Mouse (Mus musculus): ENCODE data around the gene Gm8439. TPM values are rescaled to one million over a fixed set of nuclear protein-coding genes. Genes with fewer than 3 reads are reported as not detected.

Gm8439 gene
- polyA plus RNA-seq, 1 experiment from 2014 or later: not detected

DNA sequence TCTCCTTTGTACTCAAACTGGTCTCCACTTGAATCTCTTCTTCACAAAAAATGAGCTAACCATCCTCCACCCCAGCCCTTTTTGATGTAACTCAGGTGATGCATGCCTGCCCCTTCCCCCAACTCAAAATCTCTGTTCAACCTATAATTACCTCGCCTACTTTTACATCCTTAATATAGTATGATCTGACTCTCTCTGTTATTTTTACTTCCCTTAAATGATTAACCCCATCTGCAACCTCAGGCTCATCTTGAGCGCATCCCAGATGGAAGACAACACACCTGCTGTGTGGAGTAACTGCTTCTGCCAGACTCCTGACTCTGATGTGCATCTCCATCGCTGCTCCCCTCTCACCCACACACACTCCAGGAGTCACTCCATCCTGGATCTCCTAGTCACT, 14.1 kb downstream of the Gm8439 start:
- Histone ChIP-seq H3K4me1 (ENCODE audit: insufficient read depth, low read length) (no peaks in the 10 kb centered on the region; the same call in 1 of the 2 replicates), H3K4me3 (ENCODE audit: low read length) (no peak overlapping the region), H3K4me2 (replicated peaks; ENCODE audit: low read depth, low read length) (no peak overlapping the region), H3K27me3 (ENCODE audit: insufficient read depth, low read length) (no peaks in the 10 kb centered on the region), H3K27ac (ENCODE audit: low read length) (no peak overlapping the region), H3K36me3 (ENCODE audit: insufficient read depth, low read length) (no peaks in the 10 kb centered on the region), H3K9ac (replicated peaks; ENCODE audit: low read length) (no peak overlapping the region), H3K9me3 (ENCODE audit: low read length) (no peaks in the 10 kb centered on the region)
- no peak for ATAC-seq (ENCODE audit: low FRiP score, low TSS enrichment)
- 74% methylated on average over 3 of the region's 3 CpGs for WGBS

DNA sequence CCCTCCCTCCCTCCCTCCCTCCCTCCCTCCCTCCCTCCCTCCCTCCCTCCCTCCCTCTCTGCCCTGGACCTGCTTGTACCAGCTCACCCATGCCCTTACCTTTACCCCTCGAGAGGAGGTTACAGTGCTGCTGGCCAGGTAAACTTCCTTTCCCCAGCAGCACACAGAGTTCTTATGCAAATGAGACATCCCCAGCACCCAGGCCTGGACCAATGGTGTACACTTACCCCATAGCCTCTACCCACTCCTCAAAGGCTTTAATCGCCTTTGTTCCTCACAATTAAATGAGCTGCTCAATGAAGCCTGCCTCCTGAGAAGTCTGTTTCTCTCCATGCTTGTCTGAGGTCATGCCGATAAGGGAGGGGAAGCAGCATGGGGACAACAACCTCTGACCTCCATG, 18.4 kb downstream of the Gm8439 start:
- Histone ChIP-seq H3K4me3 (ENCODE audit: low read length) (no peak overlapping the region), H3K27ac (ENCODE audit: low read length) (peak overlapping the region; percentile 68; the same call in 1 of the 2 replicates), H3K9me3 (ENCODE audit: low read length) (no peaks in the 10 kb centered on the region), H3K27me3 (ENCODE audit: insufficient read depth, low read length) (no peaks in the 10 kb centered on the region), H3K4me2 (replicated peaks; ENCODE audit: low read depth, low read length) (no peak overlapping the region), H3K36me3 (ENCODE audit: insufficient read depth, low read length) (no peaks in the 10 kb centered on the region), H3K4me1 (ENCODE audit: insufficient read depth, low read length) (no peaks in the 10 kb centered on the region), H3K9ac (replicated peaks; ENCODE audit: low read length) (no peak overlapping the region)
- ATAC-seq (ENCODE audit: low FRiP score, low TSS enrichment): peak; percentile 89
- WGBS: 25% methylated on average over 2 of the region's 3 CpGs

DNA sequence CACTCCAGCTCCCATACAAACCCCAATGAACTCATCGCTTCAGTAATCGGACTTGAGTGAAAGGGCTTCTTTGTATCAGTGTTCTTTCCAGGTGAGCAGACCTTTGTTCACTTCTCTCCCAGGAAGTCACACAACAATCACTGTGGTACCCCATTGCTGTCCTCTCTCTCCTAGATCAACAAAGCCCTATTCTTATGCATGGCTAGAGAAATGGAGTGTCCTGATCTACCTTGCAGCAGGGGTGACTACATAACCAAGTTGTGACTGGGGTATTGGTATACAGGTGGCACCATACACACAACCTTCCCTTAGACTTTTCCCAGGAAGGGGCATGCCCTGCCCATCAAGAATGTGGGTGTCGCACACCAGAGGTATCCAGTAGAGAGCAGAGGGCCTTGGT, 22.5 kb downstream of the Gm8439 start:
- no peak for ATAC-seq (ENCODE audit: low FRiP score, low TSS enrichment)

GRCm38 (mm10) chr4:120612304-120613080, 23.9 kb downstream of the Gm8439 start:
- Histone ChIP-seq H3K27me3 (ENCODE audit: insufficient read depth, low read length) (no peaks in the 10 kb centered on the region), H3K9ac (replicated peaks; ENCODE audit: low read length) (no peak overlapping the region; the same call in 1 of the 2 replicates), H3K36me3 (ENCODE audit: insufficient read depth, low read length) (no peaks in the 10 kb centered on the region), H3K4me2 (replicated peaks; ENCODE audit: low read depth, low read length) (no peak overlapping the region), H3K4me3 (ENCODE audit: low read length) (no peak overlapping the region), H3K9me3 (ENCODE audit: low read length) (no peaks in the 10 kb centered on the region), H3K27ac (ENCODE audit: low read length) (no peak overlapping the region), H3K4me1 (ENCODE audit: insufficient read depth, low read length) (peaks cover 17% of the 10 kb centered on the region)
- WGBS: 35% methylated on average over 9 of the region's 9 CpGs
- no peak for ATAC-seq (ENCODE audit: low FRiP score, low TSS enrichment)

More for the DNA sequence above, 22.5 kb downstream of the Gm8439 start:
- Histone ChIP-seq H3K9me3 (ENCODE audit: low read length) (no peaks in the 10 kb centered on the region), H3K4me1 (ENCODE audit: insufficient read depth, low read length) (peaks cover 14% of the 10 kb centered on the region), H3K4me2 (replicated peaks; ENCODE audit: low read depth, low read length) (no peak overlapping the region), H3K4me3 (ENCODE audit: low read length) (no peak overlapping the region), H3K9ac (replicated peaks; ENCODE audit: low read length) (no peak overlapping the region), H3K27ac (ENCODE audit: low read length) (no peak overlapping the region), H3K27me3 (ENCODE audit: insufficient read depth, low read length) (no peaks in the 10 kb centered on the region), H3K36me3 (ENCODE audit: insufficient read depth, low read length) (no peaks in the 10 kb centered on the region)
- 85% methylated on average over 3 of the region's 3 CpGs for WGBS

DNA sequence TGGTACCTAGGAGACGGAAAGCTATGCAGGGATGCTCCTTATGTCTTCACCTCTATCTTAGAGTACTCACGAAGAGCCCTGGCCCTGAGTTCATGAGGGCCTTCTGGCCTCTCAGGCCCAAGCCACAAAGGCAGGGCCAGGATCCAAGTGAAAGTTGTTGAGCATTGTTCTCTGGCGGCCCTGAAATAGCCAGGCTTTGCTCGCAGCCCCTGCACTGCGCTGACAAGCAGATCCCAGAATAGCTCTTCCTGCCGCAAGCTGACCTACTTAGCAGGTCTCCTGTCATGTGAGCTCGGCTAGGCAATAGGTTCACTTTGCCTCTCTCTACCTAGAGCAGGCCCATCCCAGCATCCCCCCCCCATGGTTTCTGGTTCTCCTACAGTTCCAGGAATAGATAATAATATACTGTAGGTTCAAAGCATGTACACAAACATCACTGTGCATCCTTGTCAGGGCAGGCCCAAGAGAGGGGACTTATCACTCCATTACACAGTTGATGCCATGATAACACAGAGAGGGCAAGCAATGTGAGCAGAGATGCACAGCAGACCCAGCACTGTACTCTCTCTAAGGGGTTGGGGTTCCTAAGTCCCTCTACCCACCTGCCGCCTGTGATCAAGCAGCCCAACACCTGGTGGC, 25.3 kb downstream of the Gm8439 start:
- Histone ChIP-seq H3K36me3 (ENCODE audit: insufficient read depth, low read length) (no peaks in the 10 kb centered on the region), H3K27me3 (ENCODE audit: insufficient read depth, low read length) (no peaks in the 10 kb centered on the region), H3K9me3 (ENCODE audit: low read length) (no peaks in the 10 kb centered on the region), H3K27ac (ENCODE audit: low read length) (no peak overlapping the region), H3K9ac (replicated peaks; ENCODE audit: low read length) (no peak overlapping the region), H3K4me1 (ENCODE audit: insufficient read depth, low read length) (peaks cover 17% of the 10 kb centered on the region), H3K4me2 (replicated peaks; ENCODE audit: low read depth, low read length) (no peak overlapping the region), H3K4me3 (ENCODE audit: low read length) (no peak overlapping the region)
- WGBS: 79% methylated on average over 8 of the region's 8 CpGs
- ATAC-seq (ENCODE audit: low FRiP score, low TSS enrichment): no peak

DNA sequence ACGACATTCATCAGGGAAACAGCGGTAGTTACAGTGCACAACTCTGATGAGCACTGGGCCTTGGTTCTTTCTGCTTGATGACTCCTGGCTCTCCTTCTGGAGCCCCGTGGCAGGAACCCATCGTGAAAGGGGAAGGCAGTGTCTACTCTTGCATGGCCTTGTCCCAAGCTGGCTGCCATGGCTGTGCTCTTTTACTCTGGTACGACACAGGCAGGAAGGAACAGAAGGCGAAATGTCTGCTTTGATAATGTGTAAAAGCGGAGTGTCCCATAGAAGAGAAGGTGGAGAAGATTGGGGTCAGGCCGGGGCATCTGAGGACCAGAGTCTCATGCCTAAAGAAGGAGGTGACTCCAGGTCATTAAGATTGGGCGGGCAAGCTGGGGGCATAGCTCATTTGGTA, 26.1 kb downstream of the Gm8439 start:
- peaks cover 17% of the 10 kb centered on the region for H3K4me1 ChIP-seq (ENCODE audit: insufficient read depth, low read length)
- no peaks in the 10 kb centered on the region for H3K36me3 ChIP-seq (ENCODE audit: insufficient read depth, low read length)
- no peak overlapping the region for H3K4me3 ChIP-seq (ENCODE audit: low read length)
- H3K27ac ChIP-seq (ENCODE audit: low read length): no peak overlapping the region
- no peak overlapping the region for H3K4me2 ChIP-seq (replicated peaks; ENCODE audit: low read depth, low read length)
- no peak overlapping the region for H3K9ac ChIP-seq (replicated peaks; ENCODE audit: low read length)
- H3K27me3 ChIP-seq (ENCODE audit: insufficient read depth, low read length): no peaks in the 10 kb centered on the region
- 54% methylated on average over 9 of the region's 9 CpGs for WGBS
- ATAC-seq (ENCODE audit: low FRiP score, low TSS enrichment): no peak
- no peaks in the 10 kb centered on the region for H3K9me3 ChIP-seq (ENCODE audit: low read length)

- Histone ChIP-seq H3K27ac (ENCODE audit: low read length) (peak overlapping the region; percentile 73; the same call in 1 of the 2 replicates), H3K27me3 (ENCODE audit: insufficient read depth, low read length) (no peaks in the 10 kb centered on the region), H3K4me2 (replicated peaks; ENCODE audit: low read depth, low read length) (no peak overlapping the region), H3K9me3 (ENCODE audit: low read length) (no peaks in the 10 kb centered on the region), H3K4me3 (ENCODE audit: low read length) (no peak overlapping the region), H3K4me1 (ENCODE audit: insufficient read depth, low read length) (peaks cover 17% of the 10 kb centered on the region), H3K9ac (replicated peaks; ENCODE audit: low read length) (0 out of 2 replicates have a peak overlapping the region, but pooled peaks have one; percentile 11), H3K36me3 (ENCODE audit: insufficient read depth, low read length) (no peaks in the 10 kb centered on the region)
- peak; percentile 35; the same call in 1 of the 2 replicates for ATAC-seq (ENCODE audit: low FRiP score, low TSS enrichment)
- 26% methylated on average over 10 of the region's 10 CpGs for WGBS
Measured at GRCm38 (mm10) chr4:120615528-120616081, 27.1 kb downstream of the Gm8439 start.

- Histone ChIP-seq H3K27me3 (ENCODE audit: insufficient read depth, low read length) (no peaks in the 10 kb centered on the region), H3K4me1 (ENCODE audit: insufficient read depth, low read length) (peaks cover 17% of the 10 kb centered on the region), H3K4me3 (ENCODE audit: low read length) (no peak overlapping the region), H3K9me3 (ENCODE audit: low read length) (no peaks in the 10 kb centered on the region), H3K27ac (ENCODE audit: low read length) (peak overlapping the region; percentile 73), H3K4me2 (replicated peaks; ENCODE audit: low read depth, low read length) (no peak overlapping the region), H3K9ac (replicated peaks; ENCODE audit: low read length) (no peak overlapping the region), H3K36me3 (ENCODE audit: insufficient read depth, low read length) (no peaks in the 10 kb centered on the region)
- 69% methylated on average over 13 of the region's 13 CpGs for WGBS
- ATAC-seq (ENCODE audit: low FRiP score, low TSS enrichment): peak; percentile 69
Measured at GRCm38 (mm10) chr4:120616199-120617025, 27.9 kb downstream of the Gm8439 start.

- Histone ChIP-seq H3K4me3 (ENCODE audit: low read length) (no peak overlapping the region), H3K9me3 (ENCODE audit: low read length) (no peaks in the 10 kb centered on the region), H3K36me3 (ENCODE audit: insufficient read depth, low read length) (no peaks in the 10 kb centered on the region), H3K4me1 (ENCODE audit: insufficient read depth, low read length) (no peaks in the 10 kb centered on the region), H3K9ac (replicated peaks; ENCODE audit: low read length) (no peak overlapping the region), H3K27ac (ENCODE audit: low read length) (no peak overlapping the region), H3K4me2 (replicated peaks; ENCODE audit: low read depth, low read length) (no peak overlapping the region), H3K27me3 (ENCODE audit: insufficient read depth, low read length) (no peaks in the 10 kb centered on the region)
- 84% methylated on average over 6 of the region's 6 CpGs for WGBS
- no peak for ATAC-seq (ENCODE audit: low FRiP score, low TSS enrichment)
Measured at GRCm38 (mm10) chr4:120627728-120628127, 39.2 kb downstream of the Gm8439 start.
